Mouse (Mus musculus) forebrain, postnatal 0 days (tissue): Measurements from ENCODE around the gene Alyref. TPM values are rescaled to one million over a fixed set of nuclear protein-coding genes. Genes with fewer than 3 reads are reported as not detected.

ENCODE experiments used
- ATAC-seq: fragments of 200-750 bp; cut with Nextera tagmentation; 2 replicates; pipeline ENCODE4 v1.8.0; 2017; ENCODE audit warnings: mild to moderate bottlenecking, moderate library complexity
- DNase-seq: peaks from one replicate; pipeline ENCODE4 v3.0.0-alpha.2; 2015
- H3K27ac ChIP-seq: fragments of 300-500 bp; sonication (generic); 2 replicates; pipeline ENCODE4 v1.5.1; 2014; ENCODE audit warnings: low read depth, mild to moderate bottlenecking, antibody characterized with exemption, low read length, moderate library complexity, mixed read lengths
- H3K27me3 ChIP-seq: fragments of 300-500 bp; sonication (generic); 2 replicates; pipeline ENCODE4 v1.6.1; 2014; ENCODE audit warnings: mild to moderate bottlenecking, low read length, mixed read lengths; ENCODE audit not compliant: insufficient read depth
- H3K36me3 ChIP-seq: fragments of 300-500 bp; sonication (generic); 2 replicates; pipeline ENCODE4 v1.6.1; 2014; ENCODE audit warnings: mild to moderate bottlenecking, moderate library complexity; ENCODE audit not compliant: insufficient read depth
- H3K4me1 ChIP-seq: fragments of 300-500 bp; sonication (generic); 2 replicates; pipeline ENCODE4 v1.6.1; 2014; ENCODE audit warnings: antibody characterized with exemption; ENCODE audit not compliant: insufficient read depth
- H3K4me2 ChIP-seq: fragments of 300-500 bp; sonication (generic); 2 replicates; pipeline ENCODE4 v1.6.1; 2014; ENCODE audit warnings: low read depth, mild to moderate bottlenecking, moderate library complexity
- H3K4me3 ChIP-seq: fragments of 300-500 bp; sonication (generic); 2 replicates; pipeline ENCODE4 v1.5.1; 2014; ENCODE audit warnings: low read depth, low read length, mixed read lengths
- H3K9ac ChIP-seq: fragments of 300-500 bp; sonication (generic); 2 replicates; pipeline ENCODE4 v1.6.1; 2014; ENCODE audit warnings: mild to moderate bottlenecking
- H3K9me3 ChIP-seq: fragments of 300-500 bp; sonication (generic); 2 replicates; pipeline ENCODE4 v1.6.1; 2016; ENCODE audit warnings: low read length
- CTCF ChIP-seq: sonication (generic); IDR thresholded peaks from 2 replicates; pipeline ENCODE4 v1.5.1; 2016; ENCODE audit warnings: antibody characterized with exemption, control low read depth, low read depth
- WGBS: fragments of 180-500 bp; shearing (Covaris S2); extraction: QIAGEN DNeasy Blood & Tissue Kit; methylation state at CpG from one replicate; pipeline ENCODE4 v1.1.7; 2014; 5-methylcytosine and 5-hydroxymethylcytosine counted together
- microRNA-seq, 2 experiments: library from miRNA; unstranded; fragments of <30 nt; microRNA quantifications; one replicate each; pipeline ENCODE4; 2016
- polyA plus RNA-seq: library from polyadenylated mRNA; unstranded; fragments of >200 nt; fragmentation: Nextera tagmentation; extraction: Ambion mirVana; gene quantifications from 2 replicates; pipeline ENCODE4 v1.2.1, GENCODE M21; 2015
- total RNA-seq: library from RNA; depleted of rRNA; stranded (reverse); fragments of >200 nt; gene quantifications from 2 replicates; pipeline ENCODE4 v1.2.3, GENCODE M21; 2014; rRNA removed

The Alyref gene
- total and polyA plus RNA-seq, 2 experiments from 2014 or later: 111 to 207 TPM

DNA sequence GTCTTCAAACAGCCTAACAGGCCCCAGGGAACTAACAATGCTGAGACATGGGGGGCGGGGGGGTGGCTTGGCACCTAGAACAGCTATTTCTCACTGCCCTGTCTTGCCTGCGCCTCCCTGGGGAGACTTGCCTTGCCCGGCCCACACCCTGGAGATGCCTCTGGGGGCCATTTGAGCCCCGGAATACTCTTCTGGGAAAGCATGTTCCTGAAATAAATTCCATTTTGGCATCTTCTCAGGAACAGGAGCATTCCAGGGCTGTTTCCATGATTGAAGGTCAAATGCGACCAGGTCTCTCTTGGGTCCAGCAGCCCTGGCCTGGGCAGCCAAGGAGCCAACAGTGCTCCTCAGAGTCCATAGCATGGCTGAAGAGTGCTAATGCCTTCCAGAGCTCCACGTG lies 55.8 kb downstream of the Alyref start:
- 93% methylated on average over 6 of the region's 6 CpGs for WGBS
- no peak for ATAC-seq
- no peaks in the 10 kb centered on the region for H3K9me3 ChIP-seq
- no peak overlapping the region for H3K4me3 ChIP-seq
- peaks cover 36% of the 10 kb centered on the region for H3K36me3 ChIP-seq
- TF ChIP-seq CTCF: no peak
- no peaks in the 10 kb centered on the region for H3K4me1 ChIP-seq
- H3K27ac ChIP-seq: no peak overlapping the region
- H3K27me3 ChIP-seq: no peaks in the 10 kb centered on the region
- DNase-seq: no peak
- no peak overlapping the region for H3K9ac ChIP-seq
- H3K4me2 ChIP-seq: no peak overlapping the region

Small RNA genes within 50 kb of the gene (microRNA-seq; reads per million reads assigned to microRNA genes)
- 0.73 to 0.77 reads per million in 2 experiments for gene Mir6936

Other genes with a start within 250 kb of the Alyref start
Only the 30 nearest of the 35 such genes appear.
- gene Nploc4, start 160.7 kb downstream of the Alyref start, total RNA-seq: 44.2 and 65.8 TPM in 2 replicates
- 23.1 and 28.6 TPM in 2 replicates for gene Nploc4, start 160.7 kb downstream of the Alyref start, polyA plus RNA-seq
- not detected in 2 replicates for gene Tspan10, start 155.7 kb downstream of the Alyref start, total RNA-seq
- gene Tspan10, start 155.7 kb downstream of the Alyref start, polyA plus RNA-seq: not detected in 2 replicates
- gene Pde6g, start 144.9 kb downstream of the Alyref start, total RNA-seq: 0.33 TPM in 1 of 2 replicates, not detected in the other
- 0.18 and 1.4 TPM in 2 replicates for gene Pde6g, start 144.9 kb downstream of the Alyref start, polyA plus RNA-seq
- 9.9 and 15.2 TPM in 2 replicates for gene Oxld1, start 140.3 kb downstream of the Alyref start, total RNA-seq
- 12.7 and 13.8 TPM in 2 replicates for gene Oxld1, start 140.3 kb downstream of the Alyref start, polyA plus RNA-seq
- 18.1 and 21.0 TPM in 2 replicates for gene Ccdc137, start 140.2 kb downstream of the Alyref start, total RNA-seq
- 13.6 and 15.4 TPM in 2 replicates for gene Ccdc137, start 140.2 kb downstream of the Alyref start, polyA plus RNA-seq
- 35.2 and 37.8 TPM in 2 replicates for gene Arl16, start 130.8 kb downstream of the Alyref start, total RNA-seq
- 40.3 and 56.4 TPM in 2 replicates for gene Arl16, start 130.8 kb downstream of the Alyref start, polyA plus RNA-seq
- 42.6 and 49.9 TPM in 2 replicates for gene Mrpl12, start 113.8 kb downstream of the Alyref start, total RNA-seq
- gene Mrpl12, start 113.8 kb downstream of the Alyref start, polyA plus RNA-seq: 143 and 179 TPM in 2 replicates
- gene Slc25a10, start 106.5 kb downstream of the Alyref start, total RNA-seq: 20.9 and 22.8 TPM in 2 replicates
- gene Slc25a10, start 106.5 kb downstream of the Alyref start, polyA plus RNA-seq: 20.5 and 21.1 TPM in 2 replicates
- not detected in 2 replicates for gene Gcgr, start 67.7 kb downstream of the Alyref start, total RNA-seq
- gene Gcgr, start 67.7 kb downstream of the Alyref start, polyA plus RNA-seq: 0.09 and 0.22 TPM in 2 replicates
- gene Mcrip1, start 48.6 kb downstream of the Alyref start, total RNA-seq: 103 and 105 TPM in 2 replicates
- 261 and 275 TPM in 2 replicates for gene Mcrip1, start 48.6 kb downstream of the Alyref start, polyA plus RNA-seq
- gene Ppp1r27, start 47.2 kb downstream of the Alyref start, total RNA-seq: not detected in 2 replicates
- gene Ppp1r27, start 47.2 kb downstream of the Alyref start, polyA plus RNA-seq: not detected in 2 replicates
- gene P4hb, start 25.1 kb downstream of the Alyref start, total RNA-seq: 162 and 174 TPM in 2 replicates
- 208 and 218 TPM in 2 replicates for gene P4hb, start 25.1 kb downstream of the Alyref start, polyA plus RNA-seq
- gene Arhgdia, start 16.7 kb downstream of the Alyref start, total RNA-seq: 214 and 237 TPM in 2 replicates
- 416 and 435 TPM in 2 replicates for gene Arhgdia, start 16.7 kb downstream of the Alyref start, polyA plus RNA-seq
- gene Anapc11, start 56 bp upstream of the Alyref start, total RNA-seq: 54.2 and 64.2 TPM in 2 replicates
- 207 and 226 TPM in 2 replicates for gene Anapc11, start 56 bp upstream of the Alyref start, polyA plus RNA-seq
- not detected in 2 replicates for gene Npb, start 10.1 kb upstream of the Alyref start, total RNA-seq
- 0.42 and 0.80 TPM in 2 replicates for gene Npb, start 10.1 kb upstream of the Alyref start, polyA plus RNA-seq
- 102 and 129 TPM in 2 replicates for gene Pcyt2, start 19.6 kb upstream of the Alyref start, total RNA-seq
- 107 and 117 TPM in 2 replicates for gene Pcyt2, start 19.6 kb upstream of the Alyref start, polyA plus RNA-seq
- 48.7 and 51.8 TPM in 2 replicates for gene Sirt7, start 26.9 kb upstream of the Alyref start, total RNA-seq
- 37.4 and 40.7 TPM in 2 replicates for gene Sirt7, start 26.9 kb upstream of the Alyref start, polyA plus RNA-seq
- gene Mafg, start 35.2 kb upstream of the Alyref start, total RNA-seq: 37.5 and 40.1 TPM in 2 replicates
- 24.6 and 39.7 TPM in 2 replicates for gene Mafg, start 35.2 kb upstream of the Alyref start, polyA plus RNA-seq
- gene Pycr1, start 45.4 kb upstream of the Alyref start, total RNA-seq: 8.7 and 13.8 TPM in 2 replicates
- gene Pycr1, start 45.4 kb upstream of the Alyref start, polyA plus RNA-seq: 19.5 and 23.0 TPM in 2 replicates
- 1.1 and 3.2 TPM in 2 replicates for gene Myadml2, start 49.8 kb upstream of the Alyref start, total RNA-seq
- 1.3 and 1.5 TPM in 2 replicates for gene Myadml2, start 49.8 kb upstream of the Alyref start, polyA plus RNA-seq
- 5.5 and 5.9 TPM in 2 replicates for gene Notum, start 62.8 kb upstream of the Alyref start, total RNA-seq
- gene Notum, start 62.8 kb upstream of the Alyref start, polyA plus RNA-seq: 3.6 and 4.9 TPM in 2 replicates
- 97.7 and 102 TPM in 2 replicates for gene Aspscr1, start 74.6 kb upstream of the Alyref start, total RNA-seq
- 137 and 139 TPM in 2 replicates for gene Aspscr1, start 74.6 kb upstream of the Alyref start, polyA plus RNA-seq
- 28.5 and 52.1 TPM in 2 replicates for gene Cenpx, start 115.4 kb upstream of the Alyref start, total RNA-seq
- 91.3 and 114 TPM in 2 replicates for gene Cenpx, start 115.4 kb upstream of the Alyref start, polyA plus RNA-seq
- 57.6 and 58.4 TPM in 2 replicates for gene Lrrc45, start 115.6 kb upstream of the Alyref start, total RNA-seq
- 31.0 and 41.0 TPM in 2 replicates for gene Lrrc45, start 115.6 kb upstream of the Alyref start, polyA plus RNA-seq
- 598 and 666 TPM in 2 replicates for gene Rac3, start 123.1 kb upstream of the Alyref start, total RNA-seq
- 681 and 697 TPM in 2 replicates for gene Rac3, start 123.1 kb upstream of the Alyref start, polyA plus RNA-seq
- 7.2 and 13.2 TPM in 2 replicates for gene Dcxr, start 128.9 kb upstream of the Alyref start, total RNA-seq
- 11.2 and 12.7 TPM in 2 replicates for gene Dcxr, start 128.9 kb upstream of the Alyref start, polyA plus RNA-seq
- gene Cbr2, start 133.7 kb upstream of the Alyref start, total RNA-seq: 3.6 and 4.8 TPM in 2 replicates
- gene Cbr2, start 133.7 kb upstream of the Alyref start, polyA plus RNA-seq: 3.1 and 4.9 TPM in 2 replicates
- gene Hmga1b, start 164.4 kb upstream of the Alyref start, total RNA-seq: 0.95 and 1.8 TPM in 2 replicates
- 1.6 and 1.7 TPM in 2 replicates for gene Hmga1b, start 164.4 kb upstream of the Alyref start, polyA plus RNA-seq
- 61.9 and 82.8 TPM in 2 replicates for gene Rfng, start 185.8 kb upstream of the Alyref start, total RNA-seq
- 114 and 125 TPM in 2 replicates for gene Rfng, start 185.8 kb upstream of the Alyref start, polyA plus RNA-seq
- 228 and 240 TPM in 2 replicates for gene Gps1, start 185.9 kb upstream of the Alyref start, total RNA-seq
- gene Gps1, start 185.9 kb upstream of the Alyref start, polyA plus RNA-seq: 240 and 244 TPM in 2 replicates